In the genomic region with DNA sequence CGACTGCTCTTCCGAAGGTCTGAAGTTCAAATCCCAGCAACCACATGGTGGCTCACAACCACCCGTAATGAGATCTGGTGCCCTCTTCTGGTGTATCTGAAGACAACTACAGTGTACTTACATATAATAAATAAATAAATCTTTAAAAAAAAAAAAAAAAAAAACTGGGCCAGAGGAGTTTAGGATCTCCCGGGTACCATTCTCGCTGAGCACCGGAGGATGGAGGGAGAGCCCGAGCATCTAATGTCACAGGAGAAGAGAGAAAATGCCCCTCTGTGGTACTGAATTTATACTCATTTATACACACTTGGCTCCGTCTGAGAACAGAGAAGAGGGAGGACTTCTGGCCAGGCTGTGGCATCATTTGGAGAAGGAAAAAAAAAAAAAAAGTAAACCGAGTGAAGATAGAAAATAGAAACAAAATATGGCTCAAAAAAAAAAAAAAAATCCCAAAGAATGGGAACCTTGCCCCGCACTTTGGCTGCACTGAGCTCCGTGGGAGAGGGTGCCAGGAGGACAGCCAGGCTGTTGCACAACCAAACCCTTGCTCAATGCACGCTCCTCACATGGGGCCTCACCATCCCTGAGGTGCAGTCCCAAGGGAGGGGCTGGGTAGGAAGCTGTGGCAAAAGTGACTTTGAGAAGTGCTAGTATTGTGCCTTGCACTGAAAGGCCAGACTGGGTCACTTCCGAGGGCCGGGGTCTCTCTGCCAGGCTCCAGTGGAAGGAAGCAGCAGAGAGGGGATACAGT, we compare ENCODE assay signal across 9 mouse cellular contexts. TPM values are rescaled to one million over a fixed set of nuclear protein-coding genes. Genes with fewer than 3 reads are reported as not detected.
DNase-seq lines count a peak whose midpoint lies in the region; ATAC-seq lines count a peak whose summit lies in the region.
"Had no signal": no experiment of that assay in that cellular context is flagged by ENCODE, and none has a peak within 500 bp of the region (broad histone marks: within the 10 kb centered on the region; RNA-seq: fewer than 3 reads in every experiment).

No protein-coding gene starts in this region.

- WGBS in forebrain, embryonic 15.5 days = 73% methylated on average over 12 of the region's 14 CpGs
- 82% methylated on average over 11 of the region's 14 CpGs for WGBS in forebrain, embryonic 12.5 days
- WGBS in neural tube, embryonic 14.5 days = 74% methylated on average over 11 of the region's 14 CpGs
- WGBS in midbrain, embryonic 13.5 days = 81% methylated on average over 13 of the region's 14 CpGs

- H3K4me2 ChIP-seq in forebrain, embryonic 15.5 days (replicated peaks) = no peak overlapping the region
- H3K4me2 ChIP-seq in forebrain, embryonic 12.5 days = no peak overlapping the region
- no peak overlapping the region for H3K4me2 ChIP-seq in neural tube, embryonic 14.5 days (ENCODE audit: low read depth, low read length)
- H3K4me2 ChIP-seq in midbrain, embryonic 13.5 days (replicated peaks) = no peak overlapping the region

- no peak overlapping the region for H3K4me3 ChIP-seq in forebrain, embryonic 15.5 days
- no peak overlapping the region for H3K4me3 ChIP-seq in forebrain, embryonic 12.5 days (replicated peaks)
- no peak overlapping the region for H3K4me3 ChIP-seq in neural tube, embryonic 14.5 days (ENCODE audit: low read depth, low read length)
- H3K4me3 ChIP-seq in midbrain, embryonic 13.5 days (replicated peaks) = no peak overlapping the region
- H3K4me3 ChIP-seq: erythroblast, embryonic 14.5 days had no signal

- DNase-seq in neural tube, embryonic 10.5 days (ENCODE audit: extremely low spot score, low spot score) = no peak
- DNase-seq in heart, postnatal 36 days = peak; percentile 50 to 52
- DNase-seq in thymus, postnatal 10 days (ENCODE audit: low spot score in 2 of 2) = no peak

- intact Hi-C loops in heart, postnatal 36 days (cut with DNase I) = no loop called here

- H3K9ac ChIP-seq in forebrain, embryonic 15.5 days (replicated peaks) = no peak overlapping the region
- H3K9ac ChIP-seq in forebrain, embryonic 12.5 days = no peak overlapping the region
- no peak overlapping the region for H3K9ac ChIP-seq in neural tube, embryonic 14.5 days (replicated peaks; ENCODE audit: low read depth, low read length)
- no peak overlapping the region for H3K9ac ChIP-seq in midbrain, embryonic 13.5 days (replicated peaks)

- H3K4me1 ChIP-seq in forebrain, embryonic 15.5 days = peaks cover 16% of the 10 kb centered on the region
- H3K4me1 ChIP-seq in forebrain, embryonic 12.5 days = peaks cover 12% of the 10 kb centered on the region
- H3K4me1 ChIP-seq in neural tube, embryonic 14.5 days (ENCODE audit: control insufficient read depth, insufficient read depth, low read length) = peaks cover 12% of the 10 kb centered on the region; the same call in 1 of the 2 replicates
- peaks cover 23% of the 10 kb centered on the region for H3K4me1 ChIP-seq in midbrain, embryonic 13.5 days (replicated peaks)

- ATAC-seq in forebrain, embryonic 15.5 days (replicated peaks) = no peak
- ATAC-seq in forebrain, embryonic 12.5 days (ENCODE audit: low FRiP score) = no peak
- 0 out of 2 replicates have a peak, but pooled peaks have one; percentile 48 for ATAC-seq in neural tube, embryonic 14.5 days (ENCODE audit: low read depth)
- peak; percentile 97 for ATAC-seq in monocyte, adult 5-6 weeks (replicated peaks; ENCODE audit: insufficient number of reproducible peaks, low FRiP score, low TSS enrichment, poor library complexity, severe bottlenecking)
- no peak for ATAC-seq in midbrain, embryonic 13.5 days

- H3K27ac ChIP-seq in forebrain, embryonic 15.5 days (replicated peaks) = 0 out of 2 replicates have a peak overlapping the region, but pooled peaks have one; percentile 42
- no peak overlapping the region for H3K27ac ChIP-seq in forebrain, embryonic 12.5 days
- H3K27ac ChIP-seq in neural tube, embryonic 14.5 days (ENCODE audit: low read depth, low read length) = no peak overlapping the region
- no peak overlapping the region for H3K27ac ChIP-seq in midbrain, embryonic 13.5 days

- no peaks in the 10 kb centered on the region for H3K9me3 ChIP-seq in forebrain, embryonic 15.5 days
- H3K9me3 ChIP-seq in forebrain, embryonic 12.5 days = no peaks in the 10 kb centered on the region
- no peaks in the 10 kb centered on the region for H3K9me3 ChIP-seq in neural tube, embryonic 14.5 days (ENCODE audit: control insufficient read depth, low read length)
- H3K9me3 ChIP-seq in midbrain, embryonic 13.5 days = no peaks in the 10 kb centered on the region

- no peaks in the 10 kb centered on the region for H3K36me3 ChIP-seq in forebrain, embryonic 15.5 days
- no peaks in the 10 kb centered on the region for H3K36me3 ChIP-seq in forebrain, embryonic 12.5 days (replicated peaks)
- H3K36me3 ChIP-seq in neural tube, embryonic 14.5 days (ENCODE audit: control insufficient read depth, insufficient read depth, low read length) = no peaks in the 10 kb centered on the region
- no peaks in the 10 kb centered on the region for H3K36me3 ChIP-seq in midbrain, embryonic 13.5 days

- no peaks in the 10 kb centered on the region for H3K27me3 ChIP-seq in forebrain, embryonic 15.5 days
- H3K27me3 ChIP-seq in forebrain, embryonic 12.5 days = no peaks in the 10 kb centered on the region
- H3K27me3 ChIP-seq in neural tube, embryonic 14.5 days (ENCODE audit: control insufficient read depth, insufficient read depth, low read length) = no peaks in the 10 kb centered on the region
- H3K27me3 ChIP-seq in midbrain, embryonic 13.5 days = no peaks in the 10 kb centered on the region

RNA-seq across cellular contexts. Expression of gene Ldlrad3, which starts 15.2 kb away (rescaled TPM):
- polyA plus RNA-seq in forebrain, embryonic 15.5 days (2015; fragmentation: Nextera tagmentation; extraction: Ambion mirVana) = 30.0 and 31.1 TPM in 2 replicates
- polyA plus RNA-seq in forebrain, embryonic 12.5 days (2016; fragmentation: Nextera tagmentation; extraction: Ambion mirVana) = 56.7 and 56.8 TPM in 2 replicates
- 30.0 and 48.5 TPM in 2 replicates for polyA plus RNA-seq in neural tube, embryonic 14.5 days (2014; fragmentation: Nextera tagmentation; extraction: Ambion mirVana)
- total RNA-seq in heart, postnatal 36 days (2021) = 1 to 10 TPM; 3.8 to 4.4 TPM
- total RNA-seq in monocyte, adult 5-6 weeks (2017) = 99.1 to 119 TPM (median 107 TPM) in 3 replicates
- polyA plus RNA-seq in midbrain, embryonic 13.5 days (2015; fragmentation: Nextera tagmentation; extraction: Ambion mirVana) = 41.6 and 43.3 TPM in 2 replicates
- polyA plus RNA-seq: erythroblast, embryonic 14.5 days had no signal

Comparison
In these comparisons a context has a peak if more than half of its experiments do, and no peak if none do; other contexts are left out.
1. ATAC-seq: peak in neural tube, embryonic 14.5 days (single experiment) and monocyte, adult 5-6 weeks (single experiment); none in forebrain, embryonic 15.5 days (single experiment), forebrain, embryonic 12.5 days (single experiment) and midbrain, embryonic 13.5 days (single experiment).
2. DNase-seq: peak in heart, postnatal 36 days (2 of 2); none in neural tube, embryonic 10.5 days (single experiment) and thymus, postnatal 10 days (0 of 2).